Comparison of ENCODE assay signal across 9 mouse cellular contexts in genomic region chr2:93075738-93076577, GRCm38 (mm10). TPM values are rescaled to one million over a fixed set of nuclear protein-coding genes. Genes with fewer than 3 reads are reported as not detected.
DNase-seq lines count a peak whose midpoint lies in the region; ATAC-seq and TF ChIP-seq lines count a peak whose summit lies in the region.
"Had no signal": no experiment of that assay in that cellular context is flagged by ENCODE, and none has a peak within 500 bp of the region (broad histone marks: within the 10 kb centered on the region; RNA-seq: fewer than 3 reads in every experiment).

No protein-coding gene starts in this region.

- peak; percentile 93 for TF ChIP-seq CTCF in heart, postnatal 0 days (IDR thresholded peaks at IDR 0.05; ENCODE audit: low read depth)

- ATAC-seq in heart, postnatal 0 days (ENCODE audit: insufficient read depth, low read depth): 0 out of 2 replicates have a peak, but pooled peaks have one; percentile 25

- no peaks in the 10 kb centered on the region for H3K4me1 ChIP-seq in heart, postnatal 0 days (ENCODE audit: control insufficient read depth, insufficient read depth)
- H3K4me1 ChIP-seq: heart, embryonic 15.5 days had no signal

- no peak overlapping the region for H3K27ac ChIP-seq in heart, postnatal 0 days (ENCODE audit: low read depth)
- H3K27ac ChIP-seq: heart, embryonic 15.5 days had no signal

- H3K27me3 ChIP-seq in heart, postnatal 0 days (ENCODE audit: control insufficient read depth, insufficient read depth, low read length): no peaks in the 10 kb centered on the region

- H3K9ac ChIP-seq in heart, postnatal 0 days (replicated peaks; ENCODE audit: low read depth, low read length): no peak overlapping the region
- H3K9ac ChIP-seq: heart, embryonic 15.5 days had no signal

- WGBS in heart, postnatal 0 days: 37% methylated on average over 15 of the region's 15 CpGs
- 43% methylated on average over 15 of the region's 15 CpGs for WGBS in large intestine, adult 2 months

- peak; percentile 35 to 56 for DNase-seq in CD8-positive naive resting alpha-beta T cell, adult 2 months (ENCODE audit: low read depth in 2 of 2, low spot score in 2 of 2)
- peak; percentile 70 to 76 for DNase-seq in adrenal gland, adult 18-20 months (ENCODE audit: low spot score in 2 of 2)
- DNase-seq in embryo, embryonic 10.5 days (ENCODE audit: low spot score): peak; percentile 91
- DNase-seq in heart, postnatal 0 days (ENCODE audit: low spot score): peak; percentile 63
- DNase-seq in large intestine, adult 2 months (ENCODE audit: low read depth, low spot score): peak; percentile 33
- peak; percentile 68 for DNase-seq in lung, postnatal 36 days
- DNase-seq in right cerebral cortex, adult 2 months (ENCODE audit: low spot score in 2 of 2): peak; percentile 49 to 56
- peak; percentile 36 for DNase-seq in urinary bladder, postnatal 10 days (ENCODE audit: low spot score)

- H3K4me3 ChIP-seq in heart, postnatal 0 days (ENCODE audit: low read depth, low read length): no peak overlapping the region
- H3K4me3 ChIP-seq: heart, embryonic 15.5 days had no signal

- no peak for TF ChIP-seq EP300 in heart, postnatal 0 days (IDR thresholded peaks at IDR 0.05; ENCODE audit: low read depth)

- H3K9me3 ChIP-seq in heart, postnatal 0 days (replicated peaks; ENCODE audit: control insufficient read depth, low read length): no peaks in the 10 kb centered on the region
- H3K9me3 ChIP-seq: heart, embryonic 15.5 days had no signal

- no peaks in the 10 kb centered on the region for H3K36me3 ChIP-seq in heart, postnatal 0 days (replicated peaks; ENCODE audit: control insufficient read depth, insufficient read depth, low read length)
- H3K36me3 ChIP-seq: heart, embryonic 15.5 days had no signal

- H3K4me2 ChIP-seq in heart, postnatal 0 days (ENCODE audit: low read depth, low read length): no peak overlapping the region
- H3K4me2 ChIP-seq: heart, embryonic 15.5 days had no signal

RNA-seq across cellular contexts. Expression of gene Prdm11, which starts 30.0 kb away (rescaled TPM):
- 10 to 100 TPM; 40.9 to 46.5 TPM for total RNA-seq in adrenal gland, adult 18-20 months (2021)
- 10.7 and 12.7 TPM in 2 replicates for total RNA-seq in heart, postnatal 0 days (2014; rRNA removed; ENCODE audit: low replicate concordance)
- 2.7 and 2.9 TPM in 2 replicates for polyA plus RNA-seq in heart, postnatal 0 days (2015; fragmentation: Nextera tagmentation; extraction: Ambion mirVana)
- polyA plus RNA-seq in large intestine, adult 2 months (2012; rRNA removed): 2.3 TPM in 2 replicates

Comparison
In these comparisons a context has a peak if more than half of its experiments do, and no peak if none do; other contexts are left out.
1. DNase-seq: peak in every context shown above with its lines; median percentile 91 in embryo, embryonic 10.5 days; 73 in adrenal gland, adult 18-20 months; 68 in lung, postnatal 36 days; 63 in heart, postnatal 0 days; 52 in right cerebral cortex, adult 2 months; 46 in CD8-positive naive resting alpha-beta T cell, adult 2 months; 36 in urinary bladder, postnatal 10 days; 33 in large intestine, adult 2 months.